Mouse (Mus musculus) kidney, postnatal 10 days (tissue): ENCODE measurements at regions not wholly inside any gene's neighbourhood (a gene's known extent, or its start where the extent isn't known, plus 50 kb on each side); places are given as distances from the start of the nearest gene placed in this dataset.
"Not testable (repeated sequence)": the region's sequence is repeated elsewhere in the genome, so short reads cannot be mapped to it uniquely, and the experiment has no call there.

Experiments
- DNase-seq: peaks from one replicate; pipeline ENCODE4 v3.0.0; 2021; ENCODE audit warnings: mixed read lengths

- DNase-seq = no peak
These were observed 191.9 kb downstream of the Diras2 start for GRCm38 (mm10) chr13:52339156-52339555.

DNA sequence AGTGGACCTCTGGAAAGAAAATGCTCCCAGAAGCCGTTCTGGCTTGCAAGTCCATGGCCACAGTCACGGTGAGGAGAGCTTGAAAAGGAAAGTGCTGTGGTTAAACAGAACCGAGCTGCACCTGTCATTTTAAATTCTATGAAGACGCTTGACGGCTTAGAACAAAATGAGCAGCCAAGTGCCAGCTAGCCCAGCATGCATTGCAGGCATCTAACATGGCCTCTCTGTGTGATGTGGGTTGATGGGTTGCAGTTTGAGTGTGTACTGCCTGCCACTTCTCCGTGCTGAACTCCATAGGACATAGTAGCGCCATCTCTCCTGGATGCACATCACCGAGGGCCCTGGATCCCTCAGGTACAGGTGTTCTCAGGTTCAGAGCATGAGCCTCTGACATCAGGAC, 189.1 kb downstream of the Diras2 start:
- DNase-seq = no peak

DNA sequence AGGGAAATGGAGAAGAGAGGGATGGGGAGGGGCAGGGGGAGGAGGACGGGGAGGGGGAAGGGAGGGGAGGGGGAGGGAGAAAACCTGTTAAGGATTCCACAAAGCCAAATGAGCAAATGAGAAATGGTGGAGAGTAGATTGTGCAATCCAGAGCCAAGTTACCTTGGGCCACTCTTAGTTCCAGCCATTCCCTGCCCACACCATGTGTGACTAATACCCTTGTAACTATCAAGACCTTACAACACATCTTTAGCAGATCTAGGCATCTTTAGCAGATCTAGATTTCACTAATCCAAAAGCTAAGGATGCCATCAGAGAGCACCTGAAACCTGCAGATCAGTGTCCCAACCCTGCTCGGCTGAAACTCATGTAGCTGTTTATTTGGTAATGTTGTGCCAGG, 186.7 kb downstream of the Diras2 start:
- no peak for DNase-seq

DNA sequence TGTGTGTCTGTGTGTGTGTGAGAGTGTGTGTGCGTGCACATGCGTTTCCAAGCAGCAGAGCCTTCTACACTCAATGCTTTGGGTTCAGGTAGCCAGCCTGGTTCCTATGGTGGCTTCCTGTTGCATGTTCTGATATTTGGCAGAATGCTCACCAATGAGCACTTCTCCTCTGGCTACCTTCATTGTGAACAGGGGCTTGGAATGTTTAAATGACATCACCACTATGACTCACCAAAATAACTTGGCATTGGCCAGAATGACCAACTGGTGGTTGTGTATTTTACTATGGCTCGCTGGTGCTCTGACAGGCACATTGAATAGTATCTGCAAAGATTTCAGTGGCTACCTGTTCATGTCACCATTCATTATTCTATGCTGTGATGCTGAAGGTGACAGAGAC, 186.2 kb downstream of the Diras2 start:
- no peak for DNase-seq

DNA sequence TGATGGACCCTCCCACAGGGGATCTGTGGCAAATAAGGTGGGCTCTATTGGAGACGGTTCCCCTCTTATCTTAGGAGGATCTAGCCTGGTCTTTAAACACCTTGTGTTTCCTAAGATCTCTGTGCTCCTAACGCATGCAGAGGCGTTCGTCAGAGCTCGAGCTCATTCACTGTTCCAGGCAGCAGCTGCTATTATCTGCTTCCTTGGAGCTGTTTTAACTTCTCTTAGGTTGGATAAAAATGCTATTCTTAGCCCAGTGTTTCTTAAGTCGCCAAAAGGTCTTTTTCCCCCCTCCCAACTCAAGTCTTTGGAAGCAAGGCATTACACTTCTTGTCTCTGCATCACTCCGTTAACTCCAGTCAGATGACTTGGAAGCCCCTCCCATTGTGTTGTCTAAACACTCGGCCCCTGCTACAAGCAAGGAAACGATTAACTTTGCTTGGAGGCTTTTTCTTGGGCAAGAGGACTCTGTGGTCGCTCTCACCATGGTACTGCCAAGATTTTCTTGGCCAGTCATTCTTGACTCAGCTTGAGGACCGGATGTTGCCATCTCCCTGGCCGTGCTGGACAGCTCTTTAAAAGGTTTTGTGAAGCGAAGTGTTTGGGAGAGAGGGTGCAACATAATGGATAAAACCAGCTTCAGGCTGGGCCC, 185.6 kb downstream of the Diras2 start:
- no peak for DNase-seq

GRCm38 (mm10) chr13:52346027-52346375, 185.1 kb downstream of the Diras2 start:
- no peak for DNase-seq

GRCm38 (mm10) chr13:52347631-52348030, 183.4 kb downstream of the Diras2 start:
- DNase-seq = no peak

GRCm38 (mm10) chr13:52349606-52350005, 181.5 kb downstream of the Diras2 start:
- DNase-seq = no peak

DNA sequence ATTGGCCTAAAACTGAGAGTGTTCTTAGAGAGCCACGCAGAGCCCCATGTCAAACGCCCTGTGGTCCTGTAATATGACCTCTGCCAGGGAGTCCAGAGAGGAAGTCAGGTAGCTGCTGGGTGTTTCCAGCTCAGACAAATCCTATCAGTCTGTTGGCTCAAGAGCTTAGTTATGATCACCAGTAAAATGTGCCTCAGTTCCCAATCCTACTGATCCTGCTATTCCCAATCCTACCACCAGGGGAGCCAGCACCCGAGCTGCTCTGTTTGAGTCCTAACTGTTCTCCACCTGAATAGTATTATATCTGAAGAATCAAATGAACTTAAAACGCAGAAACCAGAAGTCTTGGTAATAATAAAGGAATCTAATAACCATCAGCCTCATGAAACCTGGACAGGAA, 178.5 kb downstream of the Diras2 start:
- peak; percentile 18 for DNase-seq

- no peak for DNase-seq
These were observed 177.6 kb downstream of the Diras2 start for GRCm38 (mm10) chr13:52353437-52353836.

DNA sequence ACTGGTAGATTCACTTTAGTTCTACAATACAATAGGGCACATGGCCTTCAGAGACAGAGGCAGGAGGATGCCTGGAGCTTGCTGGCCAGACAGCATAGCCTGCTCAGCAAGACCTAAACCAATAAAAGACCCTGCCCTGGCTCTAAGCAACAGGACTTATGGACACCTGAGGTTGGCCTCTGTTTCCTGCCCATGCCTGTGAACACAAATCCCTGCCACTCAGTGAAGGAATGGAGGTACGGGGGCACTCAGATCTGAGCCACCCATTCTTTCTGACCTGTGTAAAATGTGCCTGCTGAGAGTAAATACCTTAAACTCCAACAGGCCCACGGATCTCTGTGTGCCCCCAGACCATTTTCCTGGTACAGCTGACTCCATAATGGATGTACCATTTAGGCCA, 177.1 kb downstream of the Diras2 start:
- no peak for DNase-seq

DNA sequence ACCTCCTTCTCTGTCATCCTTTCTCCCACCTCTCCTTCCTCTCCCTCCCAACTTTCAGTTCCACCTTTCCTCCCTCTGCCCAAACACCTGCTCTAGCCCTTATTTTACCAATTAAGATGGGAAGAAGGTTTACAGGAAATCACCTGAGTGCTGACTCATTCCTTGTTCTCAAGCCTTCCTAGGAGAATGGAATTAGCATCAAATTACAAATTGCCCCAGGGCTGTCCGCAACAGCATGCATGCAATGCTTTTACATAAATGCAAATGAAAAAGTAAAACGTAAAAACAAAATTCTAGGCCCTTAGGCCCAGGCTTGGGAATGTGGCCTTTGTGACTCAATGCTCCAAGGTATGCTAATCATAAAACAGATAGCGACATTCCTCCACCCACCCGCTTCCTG, 175.2 kb downstream of the Diras2 start:
- not testable (repeated sequence) for DNase-seq

DNA sequence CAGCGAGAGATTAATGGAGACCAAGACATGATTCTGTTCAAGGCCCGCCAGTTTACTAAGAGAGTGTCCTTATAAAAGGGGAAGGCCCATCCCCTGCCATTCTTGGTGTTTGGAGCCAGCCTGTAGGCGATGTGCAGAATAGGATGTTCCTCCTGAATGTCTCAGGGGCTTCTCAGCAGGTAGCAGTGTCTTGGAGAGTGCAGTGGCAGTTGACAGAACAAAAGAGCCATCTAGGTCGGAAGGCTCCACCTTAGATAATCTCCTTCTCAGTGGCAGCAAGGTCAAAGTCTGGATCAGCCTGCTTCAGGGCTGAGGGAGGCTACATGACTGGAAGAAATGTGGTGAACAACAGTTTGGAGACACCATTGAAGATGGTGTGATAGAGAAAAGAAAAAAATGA, 171.7 kb downstream of the Diras2 start:
- not testable (repeated sequence) for DNase-seq

- no peak for DNase-seq
These were observed 169.8 kb downstream of the Diras2 start for GRCm38 (mm10) chr13:52361177-52361846.

GRCm38 (mm10) chr13:52362266-52362665, 168.8 kb downstream of the Diras2 start:
- DNase-seq = no peak

DNA sequence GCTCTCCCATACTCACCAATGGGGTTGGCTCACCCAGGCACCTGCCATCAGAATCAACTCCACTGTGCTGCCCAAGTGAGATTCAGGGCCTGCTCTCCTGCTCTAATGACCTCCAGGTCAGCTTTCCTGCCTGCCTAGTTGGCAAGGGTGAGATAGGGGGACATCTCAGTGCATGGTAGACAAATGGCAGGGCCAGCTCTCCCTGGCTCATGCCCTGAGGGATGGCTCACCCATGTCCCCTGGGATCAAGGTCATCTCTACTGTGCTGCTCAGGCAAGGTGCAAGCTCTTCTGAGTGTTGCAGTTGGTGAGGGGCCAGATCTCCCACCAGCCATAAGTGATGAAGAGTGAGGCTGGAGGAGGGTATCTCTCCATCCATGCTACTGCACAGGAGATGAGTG, 161.2 kb downstream of the Diras2 start:
- DNase-seq = no peak

GRCm38 (mm10) chr13:52371986-52372385, 159.1 kb downstream of the Diras2 start:
- DNase-seq = no peak

- DNase-seq = no peak
These were observed 156.3 kb downstream of the Diras2 start for GRCm38 (mm10) chr13:52374781-52375180.

DNA sequence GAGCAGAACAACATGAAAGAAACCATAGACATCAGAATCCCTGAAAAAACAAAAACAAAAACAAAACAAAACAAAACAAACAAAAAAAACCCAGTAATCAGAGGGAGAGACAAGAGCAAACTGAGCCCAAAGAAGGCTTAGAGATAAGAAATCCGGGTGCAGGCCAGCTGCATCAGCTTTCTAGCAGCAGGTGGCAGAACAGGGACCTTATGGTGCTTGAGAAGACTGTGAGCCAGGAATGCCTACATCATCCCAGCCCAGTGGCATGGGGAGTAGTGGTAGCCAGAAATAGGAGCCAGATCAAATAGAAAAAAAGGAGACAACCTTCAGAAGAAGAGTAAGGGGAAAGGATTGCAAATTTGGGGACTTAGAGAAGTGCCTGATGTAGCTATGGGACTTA, 152.8 kb downstream of the Diras2 start:
- no peak for DNase-seq

- no peak for DNase-seq
These were observed 141.8 kb downstream of the Diras2 start for GRCm38 (mm10) chr13:52389271-52389670.

DNA sequence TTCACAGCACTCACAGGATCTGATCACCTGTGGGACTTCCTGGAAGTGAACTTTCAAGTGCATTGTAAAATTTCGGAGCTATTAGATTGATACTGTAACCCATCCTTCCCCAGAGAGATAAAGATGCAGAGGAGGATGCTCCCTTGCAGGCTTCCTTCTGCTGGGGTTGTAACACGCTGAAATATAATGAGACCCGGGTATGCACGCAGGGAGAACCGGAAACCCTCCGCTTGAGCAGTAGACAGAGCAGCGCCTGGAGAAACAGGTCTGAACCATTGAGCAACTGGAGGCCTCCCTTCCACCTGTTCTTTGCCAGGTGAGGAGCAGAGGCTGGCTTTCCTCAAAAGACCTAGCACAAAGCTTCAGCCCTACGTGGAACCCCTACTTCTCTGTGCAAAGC, 135.3 kb downstream of the Diras2 start:
- no peak for DNase-seq

DNA sequence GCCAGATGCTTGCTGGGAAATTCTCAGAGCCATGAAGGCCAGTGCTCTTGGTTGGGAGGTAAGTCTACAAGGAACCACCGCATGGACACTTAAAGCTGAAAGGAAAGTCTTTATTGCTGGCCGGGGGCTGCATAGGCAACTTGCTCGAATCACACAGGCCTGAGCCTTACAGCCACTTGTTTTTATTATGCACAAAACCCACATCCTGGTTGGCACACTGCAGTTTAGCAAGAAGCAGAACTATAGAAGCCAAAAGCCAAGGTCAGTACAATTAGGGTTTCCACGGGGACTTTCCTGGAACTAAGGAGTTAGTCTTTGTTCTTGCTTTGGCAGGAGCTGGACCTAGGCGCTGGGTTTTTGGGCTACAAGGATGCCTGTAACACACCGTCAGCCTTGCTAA, 132.7 kb downstream of the Diras2 start:
- DNase-seq = no peak

DNA sequence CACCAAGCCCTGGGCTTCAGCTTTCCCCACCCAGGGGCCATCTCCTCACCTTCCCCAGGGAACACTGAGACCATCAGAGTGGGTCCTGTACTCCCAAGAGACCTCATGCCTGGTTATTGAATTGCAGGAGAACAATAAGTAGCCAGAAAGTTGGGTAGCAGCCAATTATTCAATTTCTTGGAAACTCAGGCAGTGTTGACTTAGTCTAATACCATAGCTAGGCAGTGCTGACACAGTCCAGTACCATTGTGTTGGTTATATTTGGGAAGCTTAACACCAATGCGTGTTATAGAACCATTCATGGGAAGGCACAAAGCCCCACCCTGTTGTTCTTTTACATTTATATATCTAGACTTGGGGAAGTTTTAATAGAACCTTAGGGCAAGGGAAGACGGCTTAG, 131.9 kb downstream of the Diras2 start:
- DNase-seq = no peak

GRCm38 (mm10) chr13:52403805-52404204, 127.3 kb downstream of the Diras2 start:
- DNase-seq = no peak

- DNase-seq = no peak
These were observed 114.8 kb downstream of the Diras2 start for GRCm38 (mm10) chr13:52416301-52416700.
